Mouse (Mus musculus): Measurements from ENCODE around the gene Bcas3. TPM values are rescaled to one million over a fixed set of nuclear protein-coding genes. Genes with fewer than 3 reads are reported as not detected.

The Bcas3 gene
- polyA plus RNA-seq, 1 experiment, result 12.8 TPM

GRCm38 (mm10) chr11:85832231-85832924 is 479.4 kb downstream of the Bcas3 start, which contains the start of gene Tbx2:
Gene Tbx2, plus strand, starts transcription at chr11:85832551.
- WGBS, result 3% methylated on average over 51 of the region's 52 CpGs
- no peak for DNase-seq (ENCODE audit: low read depth, low spot score)

GRCm38 (mm10) chr11:85833081-85833521 is 480.1 kb downstream of the Bcas3 start:
- DNase-seq (ENCODE audit: low read depth, low spot score), result no peak
- WGBS, result under 1% methylated on average over 53 of the region's 54 CpGs

- 21% methylated on average over 11 of the region's 11 CpGs for WGBS
- DNase-seq (ENCODE audit: low read depth, low spot score), result no peak
Measured at GRCm38 (mm10) chr11:85833761-85834385, 480.9 kb downstream of the Bcas3 start.

GRCm38 (mm10) chr11:85834386-85834931 is 481.5 kb downstream of the Bcas3 start:
- DNase-seq (ENCODE audit: low read depth, low spot score), result no peak
- 22% methylated on average over 17 of the region's 17 CpGs for WGBS

GRCm38 (mm10) chr11:85835001-85835752 is 482.2 kb downstream of the Bcas3 start:
- 21% methylated on average over 9 of the region's 9 CpGs for WGBS
- no peak for DNase-seq (ENCODE audit: low read depth, low spot score)

GRCm38 (mm10) chr11:85835753-85836522 is 483.0 kb downstream of the Bcas3 start:
- DNase-seq (ENCODE audit: low read depth, low spot score), result no peak
- WGBS, result 18% methylated on average over 16 of the region's 16 CpGs

GRCm38 (mm10) chr11:85836523-85837290 is 483.7 kb downstream of the Bcas3 start:
- no peak for DNase-seq (ENCODE audit: low read depth, low spot score)
- 14% methylated on average over 32 of the region's 32 CpGs for WGBS

GRCm38 (mm10) chr11:85837291-85837647 is 484.3 kb downstream of the Bcas3 start:
- WGBS, result 6% methylated on average over 18 of the region's 18 CpGs
- DNase-seq (ENCODE audit: low read depth, low spot score), result no peak

- DNase-seq (ENCODE audit: low read depth, low spot score), result no peak
- WGBS, result 4% methylated on average over 67 of the region's 67 CpGs
Measured at GRCm38 (mm10) chr11:85837648-85838423, 484.9 kb downstream of the Bcas3 start.

GRCm38 (mm10) chr11:85838424-85839257 is 485.7 kb downstream of the Bcas3 start:
- DNase-seq (ENCODE audit: low read depth, low spot score), result no peak
- WGBS, result 24% methylated on average over 20 of the region's 20 CpGs

GRCm38 (mm10) chr11:85839258-85840030 is 486.5 kb downstream of the Bcas3 start:
- no peak for DNase-seq (ENCODE audit: low read depth, low spot score)
- WGBS, result 44% methylated on average over 7 of the region's 7 CpGs

- no peak for DNase-seq (ENCODE audit: low read depth, low spot score)
Measured at GRCm38 (mm10) chr11:85840031-85840802, 487.2 kb downstream of the Bcas3 start.

GRCm38 (mm10) chr11:85840803-85841145 is 487.8 kb downstream of the Bcas3 start:
- DNase-seq (ENCODE audit: low read depth, low spot score), result no peak
- 9% methylated on average over 21 of the region's 21 CpGs for WGBS

More at GRCm38 (mm10) chr11:85840031-85840802, 487.2 kb downstream of the Bcas3 start:
- 15% methylated on average over 27 of the region's 27 CpGs for WGBS

- no peak for DNase-seq (ENCODE audit: low read depth, low spot score)
- 16% methylated on average over 8 of the region's 8 CpGs for WGBS
Measured at GRCm38 (mm10) chr11:85841211-85841681, 488.3 kb downstream of the Bcas3 start.

- DNase-seq (ENCODE audit: low read depth, low spot score), result no peak
- 2% methylated on average over 32 of the region's 32 CpGs for WGBS
Measured at GRCm38 (mm10) chr11:85841980-85842379, 489.0 kb downstream of the Bcas3 start.

Data from large intestine, adult 2 months (tissue).